Mouse (Mus musculus): ENCODE measurements around the gene Mtch1. TPM values are rescaled to one million over a fixed set of nuclear protein-coding genes. Genes with fewer than 3 reads are reported as not detected.

Gene Mtch1
- polyA plus RNA-seq, 2 experiments, result 54.3 to 61.1 TPM

DNA sequence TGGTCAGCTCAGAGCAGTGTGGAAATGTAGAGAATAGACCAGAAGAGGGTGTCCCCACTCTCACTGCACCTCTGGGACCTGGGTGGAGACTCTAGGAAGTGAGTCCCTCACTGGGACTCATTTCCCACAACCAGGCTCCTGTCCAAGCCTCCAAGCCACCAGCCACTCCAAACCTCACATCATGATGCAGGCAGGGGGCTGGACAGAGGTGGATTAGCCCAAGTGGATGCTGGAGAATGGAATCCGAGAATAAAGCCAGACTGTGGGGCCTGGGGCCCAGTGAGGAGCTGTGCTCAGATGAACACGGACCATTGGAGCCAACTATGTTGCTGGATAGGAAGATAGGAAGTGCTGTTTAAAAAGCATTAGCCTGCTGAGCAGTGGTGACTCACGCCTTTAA lies 30.8 kb downstream of the Mtch1 start:
- 50% methylated on average over 3 of the region's 3 CpGs for WGBS (ENCODE audit: insufficient replicate concordance)
- H3K27ac ChIP-seq, result no peak overlapping the region
- peaks cover 5% of the 10 kb centered on the region for H3K27me3 ChIP-seq (ENCODE audit: control insufficient read depth, insufficient read depth, low read length)

GRCm38 (mm10) chr17:29315672-29316465 lies 31.9 kb downstream of the Mtch1 start:
- no peak for DNase-seq (ENCODE audit: low read depth in 3 of 3, low spot score in 3 of 3)
- H3K4me1 ChIP-seq (replicated peaks; ENCODE audit: control insufficient read depth in 2 of 2, insufficient read depth in 2 of 2, low read length in 1 of 2), result peaks cover 0 to 3% of the 10 kb centered on the region in 2 experiments; a peak in 2 of 4 replicates
- H3K9ac ChIP-seq (replicated peaks), result no peak overlapping the region
- H3K4me2 ChIP-seq (ENCODE audit: low read depth), result no peak overlapping the region
- peaks cover 2% of the 10 kb centered on the region; the same call in 1 of the 2 replicates for H3K9me3 ChIP-seq (ENCODE audit: control insufficient read depth, low read length)
- H3K36me3 ChIP-seq (replicated peaks; ENCODE audit: control insufficient read depth, insufficient read depth, low read depth), result no peaks in the 10 kb centered on the region
- no peaks in the 10 kb centered on the region; the same call in 1 of the 2 replicates for H3K27me3 ChIP-seq (ENCODE audit: control insufficient read depth, insufficient read depth, low read length)
- WGBS (ENCODE audit: insufficient replicate concordance), result 45% methylated on average over 9 of the region's 9 CpGs
- no peak for ATAC-seq (ENCODE audit: insufficient read depth)
- no peak overlapping the region for H3K27ac ChIP-seq
- TF ChIP-seq EP300 (IDR thresholded peaks at IDR 0.05; ENCODE audit: low read depth) (no peak), CTCF (IDR thresholded peaks at IDR 0.05; ENCODE audit: low read depth) (no peak)
- no peak overlapping the region for H3K4me3 ChIP-seq (ENCODE audit: insufficient read depth in 1 of 2, low read depth in 2 of 2, low read length in 2 of 2)

More for the DNA sequence above, 30.8 kb downstream of the Mtch1 start:
- no peak for DNase-seq (ENCODE audit: low read depth in 3 of 3, low spot score in 3 of 3)
- H3K36me3 ChIP-seq (replicated peaks; ENCODE audit: control insufficient read depth, insufficient read depth, low read depth), result no peaks in the 10 kb centered on the region
- H3K4me2 ChIP-seq (ENCODE audit: low read depth), result no peak overlapping the region
- H3K9ac ChIP-seq (replicated peaks), result no peak overlapping the region
- H3K4me1 ChIP-seq (replicated peaks; ENCODE audit: control insufficient read depth in 2 of 2, insufficient read depth in 2 of 2, low read length in 1 of 2), result peaks cover 0 to 3% of the 10 kb centered on the region in 2 experiments; a peak in 2 of 4 replicates
- ATAC-seq (ENCODE audit: insufficient read depth), result no peak
- H3K9me3 ChIP-seq (ENCODE audit: control insufficient read depth, low read length), result peaks cover 2% of the 10 kb centered on the region; the same call in 1 of the 2 replicates
- no peak for TF ChIP-seq EP300 (IDR thresholded peaks at IDR 0.05; ENCODE audit: low read depth)
- TF ChIP-seq CTCF (IDR thresholded peaks at IDR 0.05; ENCODE audit: low read depth), result no peak
- no peak overlapping the region for H3K4me3 ChIP-seq (ENCODE audit: insufficient read depth in 1 of 2, low read depth in 2 of 2, low read length in 2 of 2)

DNA sequence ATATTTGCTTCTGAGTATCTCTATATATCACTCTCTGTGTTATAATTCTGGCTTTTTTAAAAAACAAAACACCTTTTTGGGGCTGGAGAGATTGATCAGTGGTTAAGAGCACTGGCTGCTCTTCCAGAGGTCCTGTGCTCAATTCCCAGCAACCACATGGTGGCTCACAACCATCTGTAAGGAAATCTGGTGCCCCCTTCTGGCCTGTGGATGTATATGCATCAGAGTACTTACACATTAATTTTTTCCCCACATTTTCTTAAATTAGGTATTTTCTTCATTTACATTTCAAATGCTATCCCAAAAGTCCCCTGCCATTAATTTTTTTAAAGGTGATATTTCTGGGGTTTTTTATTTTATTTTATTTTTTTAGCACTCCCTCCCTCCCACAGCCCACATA lies 34.4 kb downstream of the Mtch1 start:
- no peaks in the 10 kb centered on the region for H3K4me1 ChIP-seq (replicated peaks; ENCODE audit: control insufficient read depth in 2 of 2, insufficient read depth in 2 of 2, low read length in 1 of 2)
- no peak overlapping the region for H3K9ac ChIP-seq (replicated peaks)
- no peak overlapping the region for H3K27ac ChIP-seq
- peaks cover 2% of the 10 kb centered on the region; the same call in 1 of the 2 replicates for H3K9me3 ChIP-seq (ENCODE audit: control insufficient read depth, low read length)
- no peak for DNase-seq (ENCODE audit: low read depth in 3 of 3, low spot score in 3 of 3)
- H3K4me3 ChIP-seq (ENCODE audit: insufficient read depth in 1 of 2, low read depth in 2 of 2, low read length in 2 of 2), result no peak overlapping the region
- H3K36me3 ChIP-seq (replicated peaks; ENCODE audit: control insufficient read depth, insufficient read depth, low read depth), result no peaks in the 10 kb centered on the region
- peak; percentile 56 for TF ChIP-seq CTCF (IDR thresholded peaks at IDR 0.05; ENCODE audit: low read depth)
- no peak for TF ChIP-seq EP300 (IDR thresholded peaks at IDR 0.05; ENCODE audit: low read depth)
- no peak overlapping the region for H3K4me2 ChIP-seq (ENCODE audit: low read depth)
- ATAC-seq (ENCODE audit: insufficient read depth), result no peak
- no peaks in the 10 kb centered on the region for H3K27me3 ChIP-seq (ENCODE audit: control insufficient read depth, insufficient read depth, low read length)

GRCm38 (mm10) chr17:29312082-29312481 lies 35.7 kb downstream of the Mtch1 start:
- no peak overlapping the region for H3K27ac ChIP-seq
- H3K27me3 ChIP-seq (ENCODE audit: control insufficient read depth, insufficient read depth, low read length), result no peaks in the 10 kb centered on the region
- no peaks in the 10 kb centered on the region for H3K4me1 ChIP-seq (replicated peaks; ENCODE audit: control insufficient read depth in 2 of 2, insufficient read depth in 2 of 2, low read length in 1 of 2)
- DNase-seq (ENCODE audit: low read depth in 3 of 3, low spot score in 3 of 3), result no peak
- peaks cover 2% of the 10 kb centered on the region; the same call in 1 of the 2 replicates for H3K9me3 ChIP-seq (ENCODE audit: control insufficient read depth, low read length)
- WGBS (ENCODE audit: insufficient replicate concordance), result 77% methylated on average over 2 of the region's 2 CpGs
- no peak for ATAC-seq (ENCODE audit: insufficient read depth)
- TF ChIP-seq EP300 (IDR thresholded peaks at IDR 0.05; ENCODE audit: low read depth) (no peak), CTCF (IDR thresholded peaks at IDR 0.05; ENCODE audit: low read depth) (no peak)
- no peak overlapping the region for H3K9ac ChIP-seq (replicated peaks)
- H3K36me3 ChIP-seq (replicated peaks; ENCODE audit: control insufficient read depth, insufficient read depth, low read depth), result no peaks in the 10 kb centered on the region
- no peak overlapping the region for H3K4me2 ChIP-seq (ENCODE audit: low read depth)
- H3K4me3 ChIP-seq (ENCODE audit: insufficient read depth in 1 of 2, low read depth in 2 of 2, low read length in 2 of 2), result no peak overlapping the region

DNA sequence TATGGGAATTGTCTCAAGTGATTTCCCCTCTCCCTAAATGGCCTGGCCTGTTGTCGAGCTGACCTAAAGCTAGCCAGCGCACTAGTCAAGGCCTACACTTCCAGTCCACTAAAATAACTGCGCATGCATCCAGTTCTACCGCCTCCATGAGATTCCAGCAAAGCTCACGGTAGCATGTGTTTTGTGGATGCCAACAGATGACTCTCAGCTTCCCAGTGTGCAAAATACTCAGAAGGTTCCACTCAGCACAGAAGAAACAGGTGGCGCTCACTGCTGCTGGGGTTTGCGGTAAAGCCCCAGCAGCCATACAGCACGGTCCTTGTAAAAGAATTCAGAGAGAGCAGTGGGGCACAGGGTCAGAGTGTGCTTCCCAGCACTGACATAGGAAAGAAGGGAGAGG lies 36.1 kb downstream of the Mtch1 start:
- DNase-seq (ENCODE audit: low read depth in 3 of 3, low spot score in 3 of 3) (no peak), ATAC-seq (ENCODE audit: insufficient read depth) (no peak)
- Histone ChIP-seq H3K27me3 (ENCODE audit: control insufficient read depth, insufficient read depth, low read length) (no peaks in the 10 kb centered on the region), H3K4me1 (replicated peaks; ENCODE audit: control insufficient read depth in 2 of 2, insufficient read depth in 2 of 2, low read length in 1 of 2) (no peaks in the 10 kb centered on the region), H3K9ac (replicated peaks) (no peak overlapping the region), H3K36me3 (replicated peaks; ENCODE audit: control insufficient read depth, insufficient read depth, low read depth) (no peaks in the 10 kb centered on the region), H3K27ac (no peak overlapping the region), H3K9me3 (ENCODE audit: control insufficient read depth, low read length) (peaks cover 2% of the 10 kb centered on the region; the same call in 1 of the 2 replicates), H3K4me3 (ENCODE audit: insufficient read depth in 1 of 2, low read depth in 2 of 2, low read length in 2 of 2) (no peak overlapping the region), H3K4me2 (ENCODE audit: low read depth) (no peak overlapping the region)
- TF ChIP-seq CTCF (IDR thresholded peaks at IDR 0.05; ENCODE audit: low read depth) (no peak), EP300 (IDR thresholded peaks at IDR 0.05; ENCODE audit: low read depth) (no peak)
- 76% methylated on average over 8 of the region's 8 CpGs for WGBS (ENCODE audit: insufficient replicate concordance)

Measured in liver, embryonic 14.5 days (tissue).